Comparison of ENCODE assay signal across 8 mouse cellular contexts in the genomic region with DNA sequence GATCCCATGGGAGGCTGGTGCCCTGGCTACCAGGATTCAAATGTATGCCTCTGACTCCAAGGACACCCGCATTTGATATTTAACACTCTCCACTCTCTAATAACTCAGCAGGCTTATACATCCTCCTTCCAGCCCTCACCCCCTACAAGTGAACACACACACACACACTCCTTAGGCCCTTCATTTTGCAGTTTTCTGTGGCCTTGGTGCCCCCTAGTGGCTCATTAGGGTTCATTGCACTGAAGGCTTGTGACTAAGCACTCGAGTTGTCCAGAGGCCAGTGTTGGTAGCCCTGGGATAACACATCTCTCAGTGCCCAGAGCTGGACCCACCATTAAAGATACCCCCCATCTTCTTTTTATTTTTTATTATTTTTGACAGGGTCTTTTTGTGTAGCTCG. TPM values are rescaled to one million over a fixed set of nuclear protein-coding genes. Genes with fewer than 3 reads are reported as not detected.
DNase-seq lines count a peak whose midpoint lies in the region; ATAC-seq and TF ChIP-seq lines count a peak whose summit lies in the region.

No protein-coding gene starts in this region.

- no peaks in the 10 kb centered on the region for H3K9me3 ChIP-seq in ES-E14 (ENCODE audit: control insufficient read depth, insufficient read depth, low read depth, low read length)
- no peaks in the 10 kb centered on the region for H3K9me3 ChIP-seq in forebrain, embryonic 13.5 days (replicated peaks)
- H3K9me3 ChIP-seq in lung, postnatal 0 days (ENCODE audit: low read length): no peaks in the 10 kb centered on the region

- in situ Hi-C loops in ES-E14 (cut with MboI; ENCODE audit: low sequenced_read_pairs in 2 of 2, unreplicated experiment in 2 of 2): no loop called here

- no peak overlapping the region for H3K27ac ChIP-seq in ES-E14 (ENCODE audit: insufficient read depth, low read depth, low read length, poor library complexity, severe bottlenecking)
- no peak overlapping the region for H3K27ac ChIP-seq in forebrain, embryonic 13.5 days
- no peak overlapping the region for H3K27ac ChIP-seq in lung, postnatal 0 days (ENCODE audit: low read length)

- peak; percentile 81 for ATAC-seq in forebrain, embryonic 13.5 days
- peak; percentile 79 to 85 for ATAC-seq in hematopoietic stem cell, adult 5-6 weeks (replicated peaks in 1 of 2; ENCODE audit: insufficient read depth in 1 of 2, low FRiP score in 2 of 2, low TSS enrichment in 1 of 2, low read depth in 1 of 2, poor library complexity in 2 of 2, severe bottlenecking in 2 of 2)
- peak; percentile 72 for ATAC-seq in lung, postnatal 0 days

- no peak overlapping the region for H3K9ac ChIP-seq in ES-E14 (ENCODE audit: insufficient read depth, low read depth, low read length, poor library complexity, severe bottlenecking)
- no peak overlapping the region for H3K9ac ChIP-seq in forebrain, embryonic 13.5 days
- no peak overlapping the region for H3K9ac ChIP-seq in lung, postnatal 0 days (replicated peaks; ENCODE audit: low read depth)

- H3K36me3 ChIP-seq in ES-E14 (ENCODE audit: control insufficient read depth, insufficient read depth, low read length, poor library complexity, severe bottlenecking): no peaks in the 10 kb centered on the region
- H3K36me3 ChIP-seq in forebrain, embryonic 13.5 days (ENCODE audit: poor library complexity, severe bottlenecking): no peaks in the 10 kb centered on the region
- no peaks in the 10 kb centered on the region for H3K36me3 ChIP-seq in lung, postnatal 0 days (ENCODE audit: insufficient read depth, low read length)

- H3K4me3 ChIP-seq in ES-E14 (ENCODE audit: insufficient read depth in 1 of 2, low read depth in 1 of 2, low read length in 2 of 2, poor library complexity in 1 of 2, severe bottlenecking in 1 of 2): no peak overlapping the region
- H3K4me3 ChIP-seq in forebrain, embryonic 13.5 days: no peak overlapping the region
- no peak overlapping the region for H3K4me3 ChIP-seq in lung, postnatal 0 days (ENCODE audit: low read depth, low read length)

- peak; percentile 51 for DNase-seq in ES-E14 (ENCODE audit: low read depth, low spot score)
- peak; percentile 53 for DNase-seq in c-Kit-positive CD71-positive TER-119-negative erythroid progenitor cells, embryonic 14.5 days (ENCODE audit: low read depth)
- DNase-seq in layer of hippocampus, adult 9-11 months: peak; percentile 52
- peak; percentile 86 for DNase-seq in lung, postnatal 0 days (ENCODE audit: low spot score)
- peak; percentile 51 for DNase-seq in ovary, postnatal 36 days (ENCODE audit: low spot score)
- peak; percentile 27 to 65 for DNase-seq in thymus, postnatal 10 days (ENCODE audit: low spot score in 2 of 2)

- peak; percentile 92 for TF ChIP-seq CTCF in lung, postnatal 0 days (IDR thresholded peaks at IDR 0.05)

- TF ChIP-seq EP300 in lung, postnatal 0 days (IDR thresholded peaks at IDR 0.05): no peak

- no peaks in the 10 kb centered on the region for H3K4me1 ChIP-seq in ES-E14 (ENCODE audit: control insufficient read depth in 2 of 2, insufficient read depth in 2 of 2, low read length in 2 of 2, poor library complexity in 1 of 2)
- peaks cover 4% of the 10 kb centered on the region; the same call in 1 of the 2 replicates for H3K4me1 ChIP-seq in forebrain, embryonic 13.5 days
- H3K4me1 ChIP-seq in lung, postnatal 0 days (ENCODE audit: insufficient read depth, low read depth, low read length): no peaks in the 10 kb centered on the region

- H3K27me3 ChIP-seq in forebrain, embryonic 13.5 days: no peaks in the 10 kb centered on the region
- H3K27me3 ChIP-seq in lung, postnatal 0 days (replicated peaks; ENCODE audit: insufficient read depth, low read length): no peaks in the 10 kb centered on the region

- 11% methylated on average over 3 of the region's 3 CpGs for whole genome bisulfite sequencing in forebrain, embryonic 13.5 days
- 7% methylated on average over 3 of the region's 3 CpGs for WGBS in lung, postnatal 0 days

- H3K4me2 ChIP-seq in forebrain, embryonic 13.5 days: no peak overlapping the region
- no peak overlapping the region for H3K4me2 ChIP-seq in lung, postnatal 0 days (replicated peaks; ENCODE audit: low read depth, low read length)

TF ChIP-seq in ES-E14, 5 proteins besides CTCF, POLR2A, EP300 and RAD21:
- TF ChIP-seq MAFK (IDR thresholded peaks at IDR 0.05; ENCODE audit: insufficient read depth, low read depth, low read length) (no peak), HCFC1 (IDR thresholded peaks at IDR 0.05; ENCODE audit: borderline replicate concordance, insufficient read depth, low read length) (no peak), CHD2 (IDR thresholded peaks at IDR 0.05; ENCODE audit: low read depth, low read length) (no peak), ZNF384 (IDR thresholded peaks at IDR 0.05; ENCODE audit: low read depth, low read length) (no peak), ZC3H11A (IDR thresholded peaks at IDR 0.05; ENCODE audit: borderline replicate concordance, low read depth, low read length) (no peak)

RNA-seq across cellular contexts. Expression of a gene that starts 4.8 kb away (rescaled TPM):
- total RNA-seq in ES-E14 (2012; rRNA removed): 58.9 and 76.9 TPM in 2 replicates
- polyA plus RNA-seq in forebrain, embryonic 13.5 days (2015; fragmentation: Nextera tagmentation; extraction: Ambion mirVana): 227 and 246 TPM in 2 replicates
- 43.8 and 51.2 TPM in 2 replicates for total RNA-seq in hematopoietic stem cell, adult 5-6 weeks (2017)
- 201 and 215 TPM in 2 replicates for polyA plus RNA-seq in lung, postnatal 0 days (2015; fragmentation: Nextera tagmentation; extraction: Ambion mirVana)

RNA-seq across cellular contexts. Expression of a gene that starts 17.2 kb away (rescaled TPM):
- 0.42 and 0.85 TPM in 2 replicates for total RNA-seq in ES-E14 (2012; rRNA removed)
- 2.4 and 3.1 TPM in 2 replicates for polyA plus RNA-seq in forebrain, embryonic 13.5 days (2015; fragmentation: Nextera tagmentation; extraction: Ambion mirVana)
- total RNA-seq in hematopoietic stem cell, adult 5-6 weeks (2017): not detected in 2 replicates
- 0.49 and 0.73 TPM in 2 replicates for polyA plus RNA-seq in lung, postnatal 0 days (2015; fragmentation: Nextera tagmentation; extraction: Ambion mirVana)

RNA-seq across cellular contexts. Expression of a gene that starts 34.3 kb away (rescaled TPM):
- total RNA-seq in ES-E14 (2012; rRNA removed): 0.05 TPM in 1 of 2 replicates, not detected in the other
- 0.10 TPM in 1 of 2 replicates, not detected in the other for polyA plus RNA-seq in forebrain, embryonic 13.5 days (2015; fragmentation: Nextera tagmentation; extraction: Ambion mirVana)
- total RNA-seq in hematopoietic stem cell, adult 5-6 weeks (2017): not detected in 2 replicates
- 0.12 TPM in 1 of 2 replicates, not detected in the other for polyA plus RNA-seq in lung, postnatal 0 days (2015; fragmentation: Nextera tagmentation; extraction: Ambion mirVana)

RNA-seq across cellular contexts. Expression of a gene that starts 43.4 kb away (rescaled TPM):
- not detected in 2 replicates for total RNA-seq in ES-E14 (2012; rRNA removed)
- not detected in 2 replicates for polyA plus RNA-seq in forebrain, embryonic 13.5 days (2015; fragmentation: Nextera tagmentation; extraction: Ambion mirVana)
- not detected in 2 replicates for total RNA-seq in hematopoietic stem cell, adult 5-6 weeks (2017)
- not detected in 2 replicates for polyA plus RNA-seq in lung, postnatal 0 days (2015; fragmentation: Nextera tagmentation; extraction: Ambion mirVana)

RNA-seq across cellular contexts. Expression of a gene that starts 52.3 kb away (rescaled TPM):
- not detected in 2 replicates for total RNA-seq in ES-E14 (2012; rRNA removed)
- 0.35 TPM in 1 of 2 replicates, not detected in the other for polyA plus RNA-seq in forebrain, embryonic 13.5 days (2015; fragmentation: Nextera tagmentation; extraction: Ambion mirVana)
- total RNA-seq in hematopoietic stem cell, adult 5-6 weeks (2017): not detected in 2 replicates
- 0.36 and 0.41 TPM in 2 replicates for polyA plus RNA-seq in lung, postnatal 0 days (2015; fragmentation: Nextera tagmentation; extraction: Ambion mirVana)
